Mouse (Mus musculus): Measurements from ENCODE around the gene Scp2d1.

Gene Scp2d1

DNA sequence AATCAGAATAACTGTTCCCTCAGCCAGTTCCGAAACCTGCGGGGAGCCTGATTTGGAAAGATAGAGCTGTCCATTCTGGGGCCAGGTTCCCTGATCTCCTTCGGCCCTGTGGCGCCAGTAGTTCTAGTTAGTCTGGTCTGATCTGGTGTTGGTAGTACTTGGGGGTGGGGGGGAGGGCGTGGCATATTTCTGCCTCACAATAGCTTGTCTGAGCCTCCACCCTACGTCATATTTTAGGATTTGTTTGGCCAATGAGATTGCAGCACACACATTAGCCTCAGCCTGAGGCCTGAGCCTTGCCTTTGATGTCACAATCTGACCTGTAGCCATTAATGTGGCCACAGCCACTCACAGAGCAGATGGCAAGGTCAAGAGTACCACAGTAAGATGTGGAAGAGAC, at the start of gene Scp2d1:
TSS of gene Scp2d1 (plus strand) at position 301 of the 400 bp plus-strand sequence.
- DNase-seq = peak; percentile 76

DNA sequence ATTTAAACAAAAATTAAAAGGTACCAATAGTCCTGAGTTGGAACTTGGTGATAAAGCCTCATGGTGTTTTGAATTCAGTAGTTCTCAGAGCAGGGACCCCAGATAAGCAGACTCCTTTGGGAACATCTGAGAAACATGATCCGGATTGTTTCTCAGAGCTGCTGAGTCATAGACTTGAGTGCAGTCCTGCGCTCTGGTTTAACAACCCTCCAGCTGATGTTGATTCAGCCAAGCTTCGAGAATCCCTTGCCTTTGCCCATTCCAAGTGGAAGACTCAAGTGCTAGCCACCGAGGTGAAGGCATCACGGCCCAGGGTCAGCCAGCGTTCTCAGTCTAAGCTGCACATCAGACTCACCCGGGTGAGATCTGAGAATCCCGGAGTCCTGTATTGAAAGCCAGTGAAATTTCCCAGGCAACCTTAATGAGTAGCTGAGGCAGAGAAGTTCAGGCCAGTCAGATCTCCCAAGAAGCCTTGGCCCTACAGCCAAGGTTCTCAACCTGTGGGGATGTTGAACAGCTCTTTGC, 48.8 kb upstream of the Scp2d1 start:
- peak; percentile 93 for DNase-seq

DNA sequence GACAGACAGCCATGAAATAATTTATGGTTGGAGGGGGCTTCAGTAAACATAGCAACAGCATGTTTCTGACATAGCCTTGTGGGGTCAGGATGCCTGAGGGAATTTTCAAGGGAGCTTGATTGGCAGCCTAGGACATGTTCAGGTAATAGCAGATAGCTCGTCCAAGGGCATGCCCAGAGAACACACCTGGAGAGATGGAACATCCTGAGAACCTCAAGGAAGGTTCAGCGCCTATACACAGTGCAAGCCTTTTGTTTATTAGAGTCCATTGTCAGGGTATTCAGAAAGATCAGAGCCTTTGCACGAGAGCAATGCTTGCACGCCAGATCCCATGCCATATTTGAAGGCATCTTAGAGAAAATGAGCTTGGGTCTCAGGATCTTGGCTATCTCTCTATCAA, 47.8 kb upstream of the Scp2d1 start:
- peak; percentile 66 for DNase-seq

DNA sequence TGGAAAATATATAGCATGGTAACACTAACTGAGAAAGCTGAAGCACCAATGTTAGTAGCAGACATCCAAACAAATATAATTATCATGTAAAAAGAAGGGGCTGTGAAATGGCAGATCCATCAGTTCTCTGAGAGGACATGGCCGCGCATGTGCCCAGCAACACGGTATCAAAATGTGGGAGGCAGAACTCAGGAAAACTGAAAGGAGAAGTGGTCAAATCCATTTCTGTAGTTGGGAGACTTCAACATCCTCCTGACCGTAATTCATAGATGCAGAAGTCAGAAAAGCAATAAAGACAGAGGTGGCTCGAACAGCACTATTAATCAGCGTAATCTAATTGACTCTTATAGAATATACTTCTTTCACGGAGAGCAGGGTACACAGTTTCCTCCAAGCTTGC, 44.2 kb upstream of the Scp2d1 start:
- peak; percentile 24 for DNase-seq

DNA sequence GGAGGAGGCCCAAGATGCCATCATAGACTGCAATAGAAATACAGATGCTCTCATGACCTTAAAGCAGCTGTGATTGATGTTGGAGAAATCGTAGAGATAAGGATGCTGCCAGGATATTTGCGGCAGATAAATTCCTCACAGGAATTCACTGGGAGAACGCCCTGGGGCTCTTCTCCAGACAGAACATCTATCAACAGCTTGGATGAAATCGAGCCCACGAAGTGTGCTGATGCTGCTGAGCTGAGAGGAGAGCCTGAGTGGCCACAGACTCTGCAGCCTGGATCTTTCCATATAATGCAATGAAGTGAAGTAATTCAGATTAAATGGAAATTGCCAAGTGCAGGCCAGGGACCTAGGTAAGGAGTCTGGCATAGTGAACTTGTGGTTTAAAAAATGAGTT, 42.7 kb upstream of the Scp2d1 start:
- peak; percentile 76 for DNase-seq

DNA sequence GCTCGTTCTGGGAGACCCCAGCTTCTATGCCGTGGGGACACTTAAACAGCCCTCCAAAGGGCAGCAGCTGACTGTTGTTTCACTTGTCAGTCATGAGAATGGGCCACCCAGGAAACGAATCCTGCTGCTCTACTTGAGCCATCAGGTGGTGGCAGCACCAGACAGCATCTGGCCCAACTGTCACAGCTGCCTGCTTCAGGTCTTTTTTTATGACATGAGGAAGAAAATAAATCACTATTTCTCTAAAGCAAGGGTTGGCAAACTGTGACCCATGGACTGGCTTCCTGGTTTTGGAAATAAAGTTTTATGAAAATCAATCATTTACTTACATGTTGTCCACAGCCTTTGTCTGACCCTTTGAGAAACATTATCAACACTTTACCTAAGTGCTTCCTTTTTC, 41.6 kb upstream of the Scp2d1 start:
- peak; percentile 69 for DNase-seq

DNA sequence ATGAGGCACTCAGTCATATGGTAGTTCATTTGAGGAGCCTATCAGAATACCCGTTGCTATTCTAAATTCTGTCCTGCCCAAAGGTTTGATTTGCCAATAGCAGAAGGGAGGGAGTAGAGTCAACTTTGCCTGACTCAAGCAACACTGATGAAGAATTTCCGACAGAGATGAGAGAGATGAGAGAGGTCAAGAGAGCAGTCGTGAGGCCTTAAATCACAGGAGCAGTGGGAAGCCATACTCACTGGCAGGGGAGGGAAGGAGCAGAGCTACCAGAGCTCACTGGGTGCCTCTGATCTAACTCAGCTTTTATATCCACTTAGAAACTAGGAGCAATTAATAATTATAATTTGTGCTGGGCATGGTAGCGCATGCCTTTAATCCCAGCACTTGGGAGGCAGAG, 41.0 kb upstream of the Scp2d1 start:
- DNase-seq = peak; percentile 63

DNA sequence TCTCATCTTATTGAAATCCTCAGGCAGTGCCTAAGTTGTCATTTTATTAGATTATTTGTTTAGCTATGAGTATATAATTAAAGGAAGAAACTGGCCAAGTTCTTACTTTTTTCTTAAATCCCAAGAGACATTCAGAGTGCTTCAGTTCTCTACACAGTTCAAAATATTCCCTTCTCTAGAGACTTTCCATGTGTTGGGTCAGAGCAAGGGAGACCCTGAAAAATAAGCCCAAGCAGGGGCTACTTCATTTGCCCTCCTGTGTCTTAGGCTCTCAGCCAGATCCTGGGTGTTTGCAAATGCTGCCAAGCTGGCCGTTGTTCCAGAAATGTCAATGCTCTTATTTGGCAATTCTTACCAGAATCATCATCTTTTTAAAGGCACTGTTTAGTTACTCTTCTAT, 40.3 kb upstream of the Scp2d1 start:
- peak; percentile 46 for DNase-seq

DNA sequence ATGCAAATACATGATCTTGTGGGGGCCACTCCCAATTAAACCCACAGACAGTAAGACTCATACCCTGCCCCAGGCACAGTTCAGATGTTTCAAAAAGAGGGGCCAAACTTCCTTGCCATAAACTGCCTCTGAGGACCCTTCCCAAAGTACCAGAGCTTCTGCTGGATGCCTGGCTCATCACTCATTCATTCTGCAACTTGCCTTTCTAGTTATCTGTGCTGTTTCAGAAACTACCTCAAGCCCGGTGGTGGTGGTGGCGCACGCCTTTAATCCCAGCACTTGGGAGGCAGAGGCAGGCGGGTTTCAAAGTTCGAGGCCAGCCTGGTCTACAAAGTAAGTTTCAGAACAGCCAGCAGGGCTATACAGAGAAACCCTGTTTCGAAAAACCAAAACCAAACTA, 39.6 kb upstream of the Scp2d1 start:
- peak; percentile 64 for DNase-seq

DNA sequence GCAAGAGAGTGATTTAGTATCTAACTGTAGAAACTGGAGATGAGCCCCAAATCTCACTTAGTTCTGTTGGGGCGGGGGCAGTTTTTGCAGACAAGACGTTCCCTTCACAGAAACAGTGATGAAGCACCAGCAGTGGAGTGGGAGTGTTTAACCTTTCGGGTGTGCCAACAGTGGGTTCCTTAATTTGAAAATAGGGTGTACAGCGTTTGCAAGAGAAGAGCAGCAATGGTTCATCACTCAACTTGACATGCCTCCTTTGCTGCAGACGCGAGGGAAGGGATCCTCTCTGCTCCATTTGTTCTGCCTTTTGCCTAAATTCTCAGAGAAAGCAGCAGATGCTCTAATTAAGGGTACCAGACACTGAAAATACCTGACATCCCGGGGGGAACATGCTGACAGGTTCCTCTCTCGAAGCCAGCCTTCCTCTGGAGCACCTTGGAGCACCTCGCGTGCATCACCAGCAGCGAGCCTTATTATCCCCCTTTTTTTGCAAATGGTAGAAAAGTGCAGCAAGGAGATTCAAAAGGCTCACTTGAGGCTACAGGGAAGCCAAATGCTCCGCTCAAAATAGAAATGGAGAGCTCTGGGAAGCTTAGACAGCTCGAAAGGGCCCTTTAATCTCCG, 31.7 kb upstream of the Scp2d1 start:
- DNase-seq = peak; percentile 76

DNA sequence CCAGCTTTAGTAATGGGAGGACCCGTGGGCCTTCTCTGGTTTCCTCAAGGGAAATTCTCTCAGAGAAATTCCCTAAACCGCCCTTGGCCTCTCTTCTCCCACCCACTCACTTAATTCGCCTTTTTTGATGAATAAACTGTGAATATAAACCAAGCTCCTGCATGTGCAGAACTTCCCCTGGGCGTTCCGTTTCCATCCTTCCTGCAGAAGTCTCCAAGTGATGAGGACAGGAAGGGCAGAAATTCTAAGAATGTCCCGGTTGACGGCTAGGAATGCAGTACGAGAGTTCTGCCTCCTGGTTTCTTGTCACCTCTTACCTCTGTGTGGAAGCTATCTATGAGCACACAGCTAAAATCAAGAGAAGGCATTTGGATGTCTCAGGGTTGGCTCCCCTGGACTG, 25.9 kb upstream of the Scp2d1 start:
- DNase-seq = peak; percentile 83

DNA sequence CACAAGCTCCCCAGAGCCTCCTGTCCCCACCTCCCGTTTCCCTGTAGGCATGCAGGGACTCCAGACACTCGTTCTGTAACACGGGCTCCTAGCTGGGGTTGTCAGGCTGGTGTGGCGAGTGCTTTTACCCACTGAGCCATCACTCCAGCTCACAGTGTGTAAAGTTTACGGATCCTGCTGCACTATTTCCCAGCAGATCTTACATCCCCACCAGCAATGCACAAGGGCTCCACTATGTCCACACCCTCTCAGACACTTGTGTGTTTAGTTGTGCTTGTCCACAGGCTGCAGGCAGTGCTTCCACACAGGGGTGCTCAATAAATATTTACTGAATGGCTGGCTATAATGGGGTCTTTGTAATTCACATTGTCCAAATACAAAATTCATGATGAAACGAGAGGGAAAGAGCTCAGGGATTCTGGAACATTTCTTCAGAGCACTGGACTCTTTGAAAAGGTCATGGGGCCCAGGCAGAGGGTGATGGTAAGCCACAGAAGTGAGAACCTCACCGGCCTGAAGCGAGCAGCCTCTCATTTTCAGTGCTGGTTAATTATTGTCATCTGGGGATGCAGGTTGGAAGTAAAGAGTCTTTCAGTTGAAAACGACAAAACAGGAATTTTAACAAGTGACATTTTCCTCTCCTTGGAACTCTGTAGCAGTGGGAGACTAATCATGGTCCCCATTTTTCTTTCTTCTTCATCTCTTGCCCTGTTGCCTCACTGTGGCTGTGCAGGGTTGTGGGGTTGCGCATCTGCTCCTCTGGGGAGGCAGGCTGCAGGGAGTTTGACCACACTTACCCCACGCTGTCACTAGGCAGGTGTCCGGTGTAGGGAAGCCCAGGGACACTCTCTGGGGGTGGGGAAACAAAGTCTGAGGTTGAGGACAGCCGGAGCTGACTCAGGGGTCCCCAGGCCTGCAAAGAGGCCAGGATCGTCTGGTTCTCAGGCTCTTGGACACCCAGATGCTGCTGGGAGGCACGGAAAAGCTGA, 15.4 kb upstream of the Scp2d1 start:
- DNase-seq = peak; percentile 68

DNA sequence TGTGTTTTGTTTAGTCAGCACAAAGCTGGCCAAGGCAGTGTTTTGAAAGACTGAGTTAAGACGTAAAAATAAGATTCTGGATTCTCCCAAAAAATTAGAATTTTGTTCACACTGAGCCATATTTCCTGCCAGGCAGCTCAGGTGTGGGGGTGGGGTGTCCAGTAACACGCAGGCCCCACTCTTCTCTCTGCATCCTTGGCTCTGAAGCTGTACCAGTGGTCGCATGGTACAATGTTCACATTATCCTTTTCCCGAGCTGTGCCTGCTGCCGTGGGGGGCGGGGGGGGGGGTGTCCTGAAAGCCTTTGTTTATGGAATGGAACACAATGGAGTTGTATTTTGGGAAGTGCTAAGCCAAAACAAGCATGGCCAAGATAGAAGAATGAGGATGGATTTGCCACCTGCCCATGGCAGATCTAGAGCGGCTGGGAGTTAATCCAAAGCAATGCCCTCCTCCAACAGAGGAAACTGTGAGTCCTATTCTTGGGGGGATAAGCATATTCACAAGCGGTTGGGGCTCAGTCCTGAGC, 5.1 kb downstream of the Scp2d1 start:
- DNase-seq = peak; percentile 70

DNA sequence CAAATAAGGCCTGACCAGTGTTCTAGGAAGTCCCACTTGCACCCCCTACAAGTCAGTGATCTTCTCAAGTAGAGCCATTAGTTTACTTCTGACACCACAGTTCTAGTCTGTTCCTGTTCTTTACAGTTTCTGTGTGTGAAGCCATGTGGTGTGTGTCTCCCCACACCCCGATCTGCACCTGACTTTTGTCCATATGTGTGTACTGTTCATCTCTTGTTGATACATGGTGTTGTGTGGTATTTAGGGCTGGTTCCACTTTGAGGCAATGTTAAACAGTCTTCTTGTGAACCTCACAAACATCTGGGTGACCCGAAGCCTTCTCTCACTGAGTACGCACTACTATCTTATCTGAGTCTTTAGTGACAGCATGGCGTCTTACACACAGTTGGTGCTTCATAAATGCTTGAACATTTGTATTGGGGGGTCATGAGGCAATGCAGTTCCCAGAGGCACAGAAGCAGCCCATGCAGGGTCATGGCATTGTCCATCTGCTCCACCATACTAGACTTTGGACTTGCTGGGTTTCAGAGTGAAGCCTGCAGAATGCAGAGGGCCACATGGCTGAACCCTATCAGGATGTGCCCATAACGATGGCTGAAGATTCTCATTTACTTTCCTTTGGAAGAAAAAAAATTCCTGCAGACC, 13.3 kb downstream of the Scp2d1 start:
- DNase-seq = peak; percentile 72

DNA sequence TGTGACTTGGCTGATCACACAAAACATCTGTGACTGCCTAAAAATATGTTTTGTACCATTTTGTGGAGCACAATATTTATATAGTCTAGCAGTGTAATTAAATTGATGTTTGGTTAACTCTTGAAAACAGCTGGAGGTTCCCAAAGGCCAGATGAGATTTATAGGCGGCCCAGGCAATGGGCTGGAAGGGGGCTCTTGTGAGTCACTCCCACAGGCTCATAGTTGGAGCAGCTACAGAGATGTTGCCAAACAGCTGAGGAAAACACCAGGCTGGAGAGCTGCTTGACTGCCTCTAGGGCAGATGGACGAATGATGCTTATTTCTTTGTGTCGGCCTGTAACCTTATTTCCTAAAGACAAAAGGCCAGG, 13.8 kb downstream of the Scp2d1 start:
- DNase-seq = peak; percentile 73

DNA sequence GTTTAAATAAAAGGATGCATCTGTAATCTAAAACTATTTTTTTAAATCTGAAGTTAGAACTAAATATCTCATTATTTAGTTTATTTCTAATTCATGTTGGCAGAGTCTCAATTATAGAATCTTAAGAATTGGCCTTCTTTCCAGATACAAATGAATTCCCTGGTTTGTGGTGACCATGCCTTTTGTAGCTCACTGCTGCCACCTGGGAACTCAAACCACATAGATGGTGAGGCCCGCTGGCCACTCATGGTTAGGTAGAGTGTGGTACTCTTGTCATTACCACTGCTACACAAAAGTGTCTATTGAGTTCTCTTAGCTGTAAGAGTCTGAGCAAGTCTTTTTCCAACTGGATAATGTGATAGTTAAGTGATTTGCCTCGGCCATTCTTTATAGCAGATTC, 45.4 kb downstream of the Scp2d1 start:
- DNase-seq = no peak

Measured in heart, adult 11 months (tissue).